Mouse (Mus musculus): ENCODE measurements around the gene Slc22a21. TPM values are rescaled to one million over a fixed set of nuclear protein-coding genes. Genes with fewer than 3 reads are reported as not detected.
A peak's percentile ranks its signal among the peaks of the same experiment; 100 is the strongest.

The Slc22a21 gene
- polyA plus RNA-seq (2012; fragmentation: generic; extraction: Trizol): 1.5 TPM
- long read RNA-seq, experiment 1, partial matches to known transcripts: 0 of 1 reads
- long read RNA-seq, experiment 1, other reads (novel, unspliced or antisense): 0 of 1 reads
- long read RNA-seq, experiment 2, partial matches to known transcripts: 0 of 36 reads
- long read RNA-seq, experiment 2, other reads (novel, unspliced or antisense): 32 of 36 reads

DNA sequence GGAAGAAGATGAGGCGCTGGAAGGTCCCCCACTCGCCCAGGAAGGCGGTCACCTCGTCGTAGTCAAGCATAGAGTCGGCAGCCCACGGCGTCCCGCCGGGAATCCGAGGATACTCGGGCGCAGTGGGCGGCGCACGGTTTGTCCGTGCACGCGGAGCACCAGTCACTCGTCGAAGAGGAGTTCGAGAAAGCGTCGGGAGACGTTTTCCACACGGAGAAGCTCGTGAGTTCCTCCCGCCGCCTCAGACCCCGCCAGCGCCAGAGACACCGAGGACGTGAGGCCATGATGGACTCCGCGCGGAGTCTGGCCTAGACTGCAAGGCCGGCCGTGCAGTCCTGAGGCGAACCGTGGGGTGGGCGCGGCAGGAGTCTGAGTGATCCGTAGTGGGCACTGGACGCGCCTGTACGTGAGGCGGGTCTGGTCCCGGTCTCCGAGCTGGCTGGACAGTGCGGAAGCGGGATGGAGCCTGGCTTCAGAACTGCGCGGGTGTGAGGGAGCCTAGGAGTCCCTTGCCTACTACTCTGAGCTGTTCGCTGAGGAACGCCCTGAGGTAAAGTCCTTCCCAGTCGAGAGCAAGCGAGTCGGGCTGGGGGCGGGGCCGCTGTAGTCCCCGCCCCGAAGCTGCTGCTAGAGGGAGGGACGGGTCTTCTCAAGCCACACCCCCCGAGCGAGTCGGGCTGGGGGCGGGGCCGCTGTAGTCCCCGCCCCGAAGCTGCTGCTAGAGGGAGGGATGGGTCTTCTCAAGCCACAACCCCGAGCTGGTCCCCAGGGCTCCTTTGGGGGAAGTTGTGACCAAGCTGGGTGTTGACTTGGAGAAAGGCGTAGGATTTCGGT is at the start of gene Slc22a21:
Slc22a21 (minus strand) TSS at position 545 of the 834 bp plus-strand sequence.
- no peak for TF ChIP-seq USF1 (IDR thresholded peaks at IDR 0.05; ENCODE audit: low read depth)
- TF ChIP-seq MAX (IDR thresholded peaks at IDR 0.05): no peak
- TF ChIP-seq CEBPB (IDR thresholded peaks at IDR 0.05; ENCODE audit: low read depth): no peak
- no peak for TF ChIP-seq MYOD1 (IDR thresholded peaks at IDR 0.05; ENCODE audit: control insufficient read depth, insufficient read length, low read depth)
- no peak for TF ChIP-seq FOSL1 (IDR thresholded peaks at IDR 0.05; ENCODE audit: insufficient read depth, low read length, poor library complexity, severe bottlenecking)
- peaks cover 9% of the 10 kb centered on the region for H3K79me2 ChIP-seq (ENCODE audit: control insufficient read depth, insufficient read depth)
- H3K27me3 ChIP-seq (ENCODE audit: control insufficient read depth, insufficient read depth, insufficient read length): no peaks in the 10 kb centered on the region
- H3ac ChIP-seq (ENCODE audit: control insufficient read depth, insufficient read length, low read depth): peak within 1 kb of the TSS; percentile 71
- H3K36me3 ChIP-seq (ENCODE audit: control insufficient read depth, insufficient read depth): peaks cover 15% of the 10 kb centered on the region
- H3K79me3 ChIP-seq (ENCODE audit: low read depth): no peaks in the 10 kb centered on the region
- peak within 1 kb of the TSS; percentile 47 for H3K4me3 ChIP-seq (ENCODE audit: insufficient read depth, poor library complexity, severe bottlenecking)

DNA sequence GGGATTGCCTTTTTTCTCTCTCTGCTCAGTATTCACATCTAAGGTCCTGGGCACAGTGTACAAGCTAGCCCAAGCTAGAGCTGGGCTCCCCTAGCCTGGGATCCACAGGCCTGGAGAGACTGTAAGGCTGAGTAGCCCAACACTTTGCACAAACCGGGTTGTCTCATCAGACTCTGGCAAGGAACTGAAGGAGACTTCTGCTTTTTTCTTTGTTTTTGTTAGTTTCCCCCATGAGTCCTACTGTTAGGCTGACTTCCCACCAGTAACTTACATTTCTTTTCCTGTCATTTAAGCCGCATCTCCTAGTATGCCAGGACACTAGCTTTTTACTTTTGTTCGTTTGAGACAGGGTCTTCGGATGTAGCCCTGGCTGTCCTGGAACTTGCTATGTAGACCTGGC is 48.9 kb upstream of the Slc22a21 start:
- no peak overlapping the region for H3ac ChIP-seq (ENCODE audit: control insufficient read depth, insufficient read length, low read depth)
- TF ChIP-seq CEBPB (IDR thresholded peaks at IDR 0.05; ENCODE audit: low read depth) (no peak), MAX (IDR thresholded peaks at IDR 0.05) (no peak), MYOD1 (IDR thresholded peaks at IDR 0.05; ENCODE audit: control insufficient read depth, insufficient read length, low read depth) (no peak), CTCF (IDR thresholded peaks at IDR 0.05; ENCODE audit: control insufficient read depth, insufficient read depth, insufficient read length) (no peak), MYOG (IDR thresholded peaks at IDR 0.05; ENCODE audit: control insufficient read depth, extremely low read depth, insufficient read length) (no peak), USF1 (IDR thresholded peaks at IDR 0.05; ENCODE audit: low read depth) (no peak), FOSL1 (IDR thresholded peaks at IDR 0.05; ENCODE audit: insufficient read depth, low read length, poor library complexity, severe bottlenecking) (no peak)
- peak overlapping the region; percentile 50 for H3K4me3 ChIP-seq (ENCODE audit: insufficient read depth, poor library complexity, severe bottlenecking)
- H3K79me2 ChIP-seq (ENCODE audit: control insufficient read depth, insufficient read depth): peaks cover 49% of the 10 kb centered on the region
- no peaks in the 10 kb centered on the region for H3K79me3 ChIP-seq (ENCODE audit: low read depth)
- no peaks in the 10 kb centered on the region for H3K27me3 ChIP-seq (ENCODE audit: control insufficient read depth, insufficient read depth, insufficient read length)
- H3K36me3 ChIP-seq (ENCODE audit: control insufficient read depth, insufficient read depth): no peaks in the 10 kb centered on the region

DNA sequence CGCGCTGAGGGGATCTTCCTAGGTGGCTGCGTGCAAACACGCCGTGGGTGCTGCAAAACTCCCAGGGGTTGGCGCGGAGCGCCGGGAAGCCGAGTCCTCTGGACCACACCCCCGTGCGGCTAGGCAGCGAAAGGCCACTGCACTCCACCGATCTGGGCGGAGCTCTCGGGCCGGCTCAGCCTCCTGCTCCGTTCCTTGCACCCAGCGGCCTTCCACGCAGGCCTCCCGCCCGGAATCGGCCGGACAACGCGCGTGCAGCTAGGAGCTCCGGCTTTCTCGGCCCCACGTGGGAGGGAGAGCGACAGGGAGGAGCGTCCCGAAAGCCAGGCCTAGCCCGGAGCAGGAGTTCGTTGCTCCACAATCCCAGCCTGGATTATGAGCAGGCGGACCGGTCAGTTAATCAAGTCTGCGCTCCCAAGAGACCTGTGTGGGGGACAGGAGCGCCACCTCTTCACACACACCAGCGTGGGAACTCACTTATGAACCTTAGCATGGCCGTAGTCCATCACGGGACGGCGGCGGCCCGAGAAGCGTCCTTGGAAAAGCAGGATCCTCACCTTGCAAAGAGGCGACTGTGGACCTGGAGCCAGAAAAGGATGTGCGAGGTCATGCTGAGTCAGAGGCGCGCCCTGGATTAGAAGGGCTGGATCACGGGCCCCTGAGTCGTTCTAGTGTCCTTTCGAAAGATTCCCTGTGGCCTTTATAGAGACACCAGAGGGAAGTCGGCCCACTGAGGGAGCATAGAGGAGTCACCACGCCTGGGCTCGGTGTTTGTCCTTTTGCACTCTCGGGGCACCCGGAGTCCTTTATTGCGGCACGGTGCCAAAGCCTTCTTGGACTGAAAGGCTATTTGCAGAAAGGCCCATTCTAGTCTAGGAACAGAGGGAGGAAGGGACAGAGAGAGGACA is 48.2 kb upstream of the Slc22a21 start, which contains the start of gene Slc22a4:
Slc22a4 (minus strand) TSS at position 47 of the 908 bp plus-strand sequence.
- Histone ChIP-seq H3K27me3 (ENCODE audit: control insufficient read depth, insufficient read depth, insufficient read length) (no peaks in the 10 kb centered on the region), H3K4me3 (ENCODE audit: insufficient read depth, poor library complexity, severe bottlenecking) (peak within 1 kb of the TSS; percentile 50), H3K79me3 (ENCODE audit: low read depth) (no peaks in the 10 kb centered on the region), H3K79me2 (ENCODE audit: control insufficient read depth, insufficient read depth) (peaks cover 50% of the 10 kb centered on the region), H3ac (ENCODE audit: control insufficient read depth, insufficient read length, low read depth) (peak within 1 kb of the TSS; percentile 74), H3K36me3 (ENCODE audit: control insufficient read depth, insufficient read depth) (no peaks in the 10 kb centered on the region)
- TF ChIP-seq CTCF (IDR thresholded peaks at IDR 0.05; ENCODE audit: control insufficient read depth, insufficient read depth, insufficient read length) (no peak), MAX (IDR thresholded peaks at IDR 0.05) (peak; percentile 39)

DNA sequence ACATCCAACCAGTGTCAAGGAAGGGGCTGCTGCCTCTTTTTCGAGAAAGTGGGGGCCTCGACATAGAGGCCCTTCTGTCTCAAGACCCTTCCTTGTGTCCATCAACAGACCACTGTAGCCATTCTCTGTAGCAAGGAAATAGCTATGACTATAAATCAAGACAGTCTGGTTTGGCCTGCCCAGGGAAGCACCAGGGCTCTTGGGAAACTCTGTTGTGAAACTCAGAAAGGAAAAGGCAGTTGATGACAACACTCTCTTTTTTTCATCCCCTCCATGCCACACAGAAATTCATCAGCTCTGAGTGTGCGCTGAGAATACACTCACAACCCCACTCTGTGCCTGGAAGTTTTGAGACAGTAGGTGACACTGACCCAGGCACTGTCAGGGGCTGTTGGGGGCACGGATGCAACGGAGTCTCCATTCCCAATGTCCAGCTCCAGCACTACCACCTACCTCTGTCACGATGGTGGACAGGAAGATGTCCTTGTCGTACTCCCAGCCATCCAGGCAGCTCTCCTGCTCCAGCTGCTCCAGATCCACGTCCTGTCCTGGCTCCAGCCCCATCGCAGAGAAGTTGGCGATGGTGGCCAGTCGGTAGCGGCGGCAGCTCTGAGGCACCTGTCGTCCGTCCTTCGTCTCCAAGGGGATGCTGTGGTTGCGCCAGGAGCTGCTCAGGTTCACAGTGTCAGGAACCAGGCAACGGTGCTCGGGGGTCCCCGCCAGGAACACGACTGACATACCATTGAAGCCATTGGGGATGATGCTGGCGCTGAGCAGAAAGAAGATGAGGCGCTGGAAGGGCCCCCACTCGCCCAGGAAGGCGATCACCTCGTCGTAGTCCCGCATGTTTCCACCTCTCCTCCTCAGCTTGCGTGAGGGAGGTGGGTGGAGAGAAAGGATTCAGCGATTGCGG is 47.3 kb upstream of the Slc22a21 start:
- no peak for TF ChIP-seq MAX (IDR thresholded peaks at IDR 0.05)
- no peak for TF ChIP-seq FOSL1 (IDR thresholded peaks at IDR 0.05; ENCODE audit: insufficient read depth, low read length, poor library complexity, severe bottlenecking)
- TF ChIP-seq CEBPB (IDR thresholded peaks at IDR 0.05; ENCODE audit: low read depth): no peak
- TF ChIP-seq MYOG (IDR thresholded peaks at IDR 0.05; ENCODE audit: control insufficient read depth, extremely low read depth, insufficient read length): no peak
- no peak for TF ChIP-seq USF1 (IDR thresholded peaks at IDR 0.05; ENCODE audit: low read depth)
- TF ChIP-seq CTCF (IDR thresholded peaks at IDR 0.05; ENCODE audit: control insufficient read depth, insufficient read depth, insufficient read length): no peak
- no peak for TF ChIP-seq MYOD1 (IDR thresholded peaks at IDR 0.05; ENCODE audit: control insufficient read depth, insufficient read length, low read depth)
- Histone ChIP-seq H3K4me3 (ENCODE audit: insufficient read depth, poor library complexity, severe bottlenecking) (peak overlapping the region; percentile 50), H3K79me3 (ENCODE audit: low read depth) (no peaks in the 10 kb centered on the region), H3K27me3 (ENCODE audit: control insufficient read depth, insufficient read depth, insufficient read length) (no peaks in the 10 kb centered on the region), H3K36me3 (ENCODE audit: control insufficient read depth, insufficient read depth) (no peaks in the 10 kb centered on the region), H3ac (ENCODE audit: control insufficient read depth, insufficient read length, low read depth) (peak overlapping the region; percentile 74), H3K79me2 (ENCODE audit: control insufficient read depth, insufficient read depth) (peaks cover 59% of the 10 kb centered on the region)
